Mouse (Mus musculus): ENCODE measurements around the gene Magohb. TPM values are rescaled to one million over a fixed set of nuclear protein-coding genes. Genes with fewer than 3 reads are reported as not detected.

Magohb gene
- polyA plus RNA-seq, 1 experiment, result 0.34 TPM

DNA sequence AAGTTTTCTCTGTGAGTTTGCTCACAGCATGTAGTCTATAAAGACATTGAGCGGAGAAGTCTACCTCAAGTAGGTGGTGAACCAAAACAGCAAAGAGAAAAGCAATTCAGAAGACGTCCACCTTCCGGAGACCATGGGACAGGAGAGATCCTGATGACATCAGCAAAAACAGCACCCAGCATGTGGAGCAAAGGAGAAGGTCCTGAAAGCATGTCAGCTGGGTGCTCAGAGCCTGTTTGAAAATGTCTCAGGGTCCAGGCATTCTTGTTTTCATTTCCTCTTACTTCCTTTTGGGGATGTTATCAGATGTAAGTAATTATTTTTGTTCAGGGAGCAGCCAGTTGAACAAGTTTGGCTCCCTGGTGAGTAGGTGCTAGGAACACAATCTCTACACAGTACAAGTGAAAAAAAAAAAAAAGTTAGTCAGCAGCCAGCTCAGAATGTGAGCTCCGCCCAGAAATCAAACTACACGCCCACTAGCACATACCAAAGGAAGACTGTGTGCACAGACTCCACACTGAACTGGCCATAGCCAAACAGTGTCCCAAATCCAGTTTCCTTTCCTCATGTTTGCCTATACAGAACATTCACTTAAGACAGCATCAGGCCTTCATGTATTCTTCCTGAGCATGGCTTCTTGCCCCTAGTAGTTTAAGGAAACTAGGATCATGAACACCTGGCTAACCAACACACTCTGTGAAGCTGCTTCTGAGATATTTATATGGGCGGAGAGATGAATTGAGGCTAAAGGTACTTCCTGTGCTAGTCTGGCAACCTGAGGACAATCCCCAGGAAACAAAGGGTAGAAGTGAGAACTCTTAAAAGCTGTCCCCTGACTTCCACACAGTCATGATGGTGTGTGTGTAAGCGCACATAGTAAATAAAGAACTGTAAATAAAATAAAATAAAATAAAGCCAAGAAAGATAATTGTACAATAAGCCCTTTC is 23.4 kb upstream of the Magohb start:
- H3K27ac ChIP-seq (ENCODE audit: insufficient read depth, low read depth, low read length), result peak overlapping the region; percentile 68
- WGBS, result 37% methylated on average over 7 of the region's 7 CpGs
- H3K4me1 ChIP-seq (ENCODE audit: control insufficient read depth, insufficient read depth, insufficient read length, low read length), result peaks cover 10% of the 10 kb centered on the region; the same call in 1 of the 2 replicates
- no peaks in the 10 kb centered on the region for H3K27me3 ChIP-seq (ENCODE audit: control insufficient read depth, insufficient read depth, low read length)
- H3K4me3 ChIP-seq (ENCODE audit: low read depth, low read length), result no peak overlapping the region
- H3K36me3 ChIP-seq (ENCODE audit: control insufficient read depth, insufficient read depth, low read length), result peaks cover 35% of the 10 kb centered on the region
- TF ChIP-seq POLR2A (IDR thresholded peaks at IDR 0.05; ENCODE audit: low read depth, low read length), result no peak
- TF ChIP-seq CTCF (IDR thresholded peaks at IDR 0.05; ENCODE audit: extremely low read depth, insufficient read length, insufficient replicate concordance, low read depth, low read length), result no peak

GRCm38 (mm10) chr6:131308031-131308430 is 15.0 kb upstream of the Magohb start:
- peaks cover 9% of the 10 kb centered on the region; the same call in 1 of the 2 replicates for H3K4me1 ChIP-seq (ENCODE audit: control insufficient read depth, insufficient read depth, insufficient read length, low read length)
- H3K27ac ChIP-seq (ENCODE audit: insufficient read depth, low read depth, low read length), result no peak overlapping the region
- H3K4me3 ChIP-seq (ENCODE audit: low read depth, low read length), result no peak overlapping the region
- no peaks in the 10 kb centered on the region for H3K27me3 ChIP-seq (ENCODE audit: control insufficient read depth, insufficient read depth, low read length)
- no peak for TF ChIP-seq CTCF (IDR thresholded peaks at IDR 0.05; ENCODE audit: extremely low read depth, insufficient read length, insufficient replicate concordance, low read depth, low read length)
- TF ChIP-seq POLR2A (IDR thresholded peaks at IDR 0.05; ENCODE audit: low read depth, low read length), result no peak
- peaks cover 51% of the 10 kb centered on the region for H3K36me3 ChIP-seq (ENCODE audit: control insufficient read depth, insufficient read depth, low read length)
- WGBS, result 8% methylated on average over 3 of the region's 3 CpGs

DNA sequence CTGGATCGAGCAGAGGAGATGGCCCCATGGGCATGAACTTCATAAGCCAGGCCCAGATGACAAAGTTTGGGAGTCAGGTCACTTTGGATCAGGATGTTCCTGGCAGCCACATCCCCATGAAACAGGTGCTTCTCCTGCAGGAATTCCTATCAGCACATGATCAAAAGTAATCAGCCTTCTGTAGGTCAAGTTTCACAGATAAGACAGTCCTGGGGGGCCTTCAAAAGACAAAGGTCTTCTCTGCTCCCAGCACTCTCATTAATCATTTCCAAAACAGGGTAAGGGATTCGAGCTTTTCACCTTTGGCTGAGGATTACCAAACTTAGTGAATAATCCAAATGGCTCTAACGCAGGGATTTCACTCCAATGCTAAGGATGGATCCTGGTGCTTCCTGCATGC is 11.7 kb upstream of the Magohb start:
- 18% methylated on average over 3 of the region's 3 CpGs for WGBS
- TF ChIP-seq POLR2A (IDR thresholded peaks at IDR 0.05; ENCODE audit: low read depth, low read length) (no peak), CTCF (IDR thresholded peaks at IDR 0.05; ENCODE audit: extremely low read depth, insufficient read length, insufficient replicate concordance, low read depth, low read length) (no peak)
- H3K4me3 ChIP-seq (ENCODE audit: low read depth, low read length), result no peak overlapping the region

DNA sequence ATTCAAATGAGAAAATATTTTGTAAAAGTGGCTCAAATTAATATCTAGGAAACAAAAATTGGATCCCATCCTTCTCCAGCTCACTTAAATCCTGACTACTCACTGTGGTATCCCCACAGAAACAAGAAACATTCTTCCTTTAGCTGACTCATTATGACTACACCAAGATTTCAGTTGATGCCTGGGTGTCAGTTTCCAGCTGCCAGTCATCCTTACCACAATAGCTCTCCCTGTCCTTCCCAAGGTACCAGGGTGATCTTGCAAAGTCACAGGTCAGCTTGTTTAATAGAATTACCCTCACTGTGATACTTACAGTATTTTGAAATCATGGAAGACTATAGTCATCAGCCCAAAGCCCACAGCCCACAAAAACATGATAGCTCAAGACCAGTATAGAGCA is 5.5 kb upstream of the Magohb start:
- TF ChIP-seq CTCF (IDR thresholded peaks at IDR 0.05; ENCODE audit: extremely low read depth, insufficient read length, insufficient replicate concordance, low read depth, low read length) (no peak), POLR2A (IDR thresholded peaks at IDR 0.05; ENCODE audit: low read depth, low read length) (no peak)
- Histone ChIP-seq H3K27me3 (ENCODE audit: control insufficient read depth, insufficient read depth, low read length) (no peaks in the 10 kb centered on the region), H3K4me1 (ENCODE audit: control insufficient read depth, insufficient read depth, insufficient read length, low read length) (no peaks in the 10 kb centered on the region), H3K4me3 (ENCODE audit: low read depth, low read length) (no peak overlapping the region), H3K27ac (ENCODE audit: insufficient read depth, low read depth, low read length) (no peak overlapping the region), H3K36me3 (ENCODE audit: control insufficient read depth, insufficient read depth, low read length) (peaks cover 32% of the 10 kb centered on the region)

More for the DNA sequence above, 11.7 kb upstream of the Magohb start:
- peaks cover 9% of the 10 kb centered on the region; the same call in 1 of the 2 replicates for H3K4me1 ChIP-seq (ENCODE audit: control insufficient read depth, insufficient read depth, insufficient read length, low read length)
- no peaks in the 10 kb centered on the region for H3K27me3 ChIP-seq (ENCODE audit: control insufficient read depth, insufficient read depth, low read length)
- peaks cover 52% of the 10 kb centered on the region for H3K36me3 ChIP-seq (ENCODE audit: control insufficient read depth, insufficient read depth, low read length)
- peak overlapping the region; percentile 82 for H3K27ac ChIP-seq (ENCODE audit: insufficient read depth, low read depth, low read length)

- 25% methylated on average over 5 of the region's 5 CpGs for WGBS
- peaks cover 3% of the 10 kb centered on the region; the same call in 1 of the 2 replicates for H3K4me1 ChIP-seq (ENCODE audit: control insufficient read depth, insufficient read depth, insufficient read length, low read length)
- H3K27me3 ChIP-seq (ENCODE audit: control insufficient read depth, insufficient read depth, low read length), result no peaks in the 10 kb centered on the region
- no peak overlapping the region for H3K4me3 ChIP-seq (ENCODE audit: low read depth, low read length)
- peak overlapping the region; percentile 93 for H3K27ac ChIP-seq (ENCODE audit: insufficient read depth, low read depth, low read length)
- TF ChIP-seq POLR2A (IDR thresholded peaks at IDR 0.05; ENCODE audit: low read depth, low read length) (no peak), CTCF (IDR thresholded peaks at IDR 0.05; ENCODE audit: extremely low read depth, insufficient read length, insufficient replicate concordance, low read depth, low read length) (no peak)
- peaks cover 9% of the 10 kb centered on the region for H3K36me3 ChIP-seq (ENCODE audit: control insufficient read depth, insufficient read depth, low read length)
These were observed 1.5 kb upstream of the Magohb start for GRCm38 (mm10) chr6:131294435-131295112.

- TF ChIP-seq CTCF (IDR thresholded peaks at IDR 0.05; ENCODE audit: extremely low read depth, insufficient read length, insufficient replicate concordance, low read depth, low read length) (no peak), POLR2A (IDR thresholded peaks at IDR 0.05; ENCODE audit: low read depth, low read length) (no peak)
- 22% methylated on average over 5 of the region's 5 CpGs for WGBS
- Histone ChIP-seq H3K27me3 (ENCODE audit: control insufficient read depth, insufficient read depth, low read length) (no peaks in the 10 kb centered on the region), H3K27ac (ENCODE audit: insufficient read depth, low read depth, low read length) (peak overlapping the region; percentile 98), H3K4me3 (ENCODE audit: low read depth, low read length) (no peak overlapping the region), H3K36me3 (ENCODE audit: control insufficient read depth, insufficient read depth, low read length) (peaks cover 7% of the 10 kb centered on the region), H3K4me1 (ENCODE audit: control insufficient read depth, insufficient read depth, insufficient read length, low read length) (peaks cover 3% of the 10 kb centered on the region; the same call in 1 of the 2 replicates)
These were observed 872 bp upstream of the Magohb start for GRCm38 (mm10) chr6:131293916-131294315.
